Comparison of ENCODE assay signal across 25 mouse cellular contexts in genomic region chr1:37336794-37337193, GRCm38 (mm10). TPM values are rescaled to one million over a fixed set of nuclear protein-coding genes. Genes with fewer than 3 reads are reported as not detected.
A peak's percentile ranks its signal among the peaks of the same experiment; 100 is the strongest.
DNase-seq lines count a peak whose midpoint lies in the region; ATAC-seq and TF ChIP-seq lines count a peak whose summit lies in the region.
"Had no signal": no experiment of that assay in that cellular context is flagged by ENCODE, and none has a peak within 500 bp of the region (broad histone marks: within the 10 kb centered on the region; RNA-seq: fewer than 3 reads in every experiment).

No protein-coding gene starts in this region.

- H3K36me3 ChIP-seq in embryonic facial prominence, embryonic 11.5 days (replicated peaks; ENCODE audit: control insufficient read depth, insufficient read depth, low read depth, low read length), result no peaks in the 10 kb centered on the region
- no peaks in the 10 kb centered on the region for H3K36me3 ChIP-seq in embryonic facial prominence, embryonic 10.5 days (replicated peaks)
- H3K36me3 ChIP-seq in kidney, postnatal 0 days (ENCODE audit: insufficient read depth, low read length), result no peaks in the 10 kb centered on the region
- H3K36me3 ChIP-seq in lung, embryonic 16.5 days (ENCODE audit: control insufficient read depth, insufficient read depth, low read length), result no peaks in the 10 kb centered on the region
- H3K36me3 ChIP-seq: embryonic facial prominence, embryonic 13.5 days; forebrain, embryonic 12.5 days; forebrain, embryonic 15.5 days; G1E; heart, embryonic 10.5 days; heart, embryonic 13.5 days had no signal

- no peaks in the 10 kb centered on the region for H3K27me3 ChIP-seq in cerebellum, adult 2 months (ENCODE audit: control insufficient read depth, insufficient read depth, low read length)
- no peaks in the 10 kb centered on the region for H3K27me3 ChIP-seq in embryonic facial prominence, embryonic 11.5 days (ENCODE audit: control insufficient read depth, insufficient read depth, low read length)
- no peaks in the 10 kb centered on the region for H3K27me3 ChIP-seq in embryonic facial prominence, embryonic 10.5 days (replicated peaks; ENCODE audit: low read depth, poor library complexity, severe bottlenecking)
- no peaks in the 10 kb centered on the region for H3K27me3 ChIP-seq in kidney, postnatal 0 days (ENCODE audit: insufficient read depth, low read length)
- H3K27me3 ChIP-seq in lung, embryonic 16.5 days (ENCODE audit: control insufficient read depth, insufficient read depth, low read depth, low read length), result no peaks in the 10 kb centered on the region
- H3K27me3 ChIP-seq: embryonic facial prominence, embryonic 13.5 days; forebrain, embryonic 12.5 days; forebrain, embryonic 15.5 days; heart, embryonic 13.5 days; Patski had no signal

- peaks cover 54% of the 10 kb centered on the region for H3K4me1 ChIP-seq in cerebellum, adult 2 months (ENCODE audit: control insufficient read depth, insufficient read depth, low read length)
- H3K4me1 ChIP-seq in embryonic facial prominence, embryonic 11.5 days (ENCODE audit: control insufficient read depth, insufficient read depth, low read length), result no peaks in the 10 kb centered on the region
- peaks cover 21% of the 10 kb centered on the region for H3K4me1 ChIP-seq in embryonic facial prominence, embryonic 10.5 days
- H3K4me1 ChIP-seq in kidney, postnatal 0 days (replicated peaks; ENCODE audit: insufficient read depth, low read length), result no peaks in the 10 kb centered on the region
- H3K4me1 ChIP-seq in lung, embryonic 16.5 days (replicated peaks; ENCODE audit: control insufficient read depth, insufficient read depth, low read length), result peaks cover 15% of the 10 kb centered on the region

- no peak overlapping the region for H3K4me3 ChIP-seq in cerebellum, adult 2 months (replicated peaks; ENCODE audit: insufficient read depth, low read depth, low read length)
- no peak overlapping the region for H3K4me3 ChIP-seq in embryonic facial prominence, embryonic 11.5 days (ENCODE audit: low read depth, low read length)
- H3K4me3 ChIP-seq in embryonic facial prominence, embryonic 10.5 days, result no peak overlapping the region
- no peak overlapping the region for H3K4me3 ChIP-seq in kidney, postnatal 0 days (replicated peaks; ENCODE audit: low read depth, low read length)
- H3K4me3 ChIP-seq in lung, embryonic 16.5 days (ENCODE audit: low read length), result no peak overlapping the region
- H3K4me3 ChIP-seq: embryonic facial prominence, embryonic 13.5 days; erythroblast, embryonic 14.5 days; forebrain, embryonic 12.5 days; forebrain, embryonic 15.5 days; heart, adult 2 months; heart, embryonic 10.5 days; heart, embryonic 13.5 days had no signal

- no peaks in the 10 kb centered on the region for H3K9me3 ChIP-seq in embryonic facial prominence, embryonic 11.5 days (replicated peaks; ENCODE audit: control insufficient read depth, low read length)
- H3K9me3 ChIP-seq in embryonic facial prominence, embryonic 10.5 days, result no peaks in the 10 kb centered on the region
- H3K9me3 ChIP-seq in kidney, postnatal 0 days (replicated peaks; ENCODE audit: low read length), result no peaks in the 10 kb centered on the region
- H3K9me3 ChIP-seq in lung, embryonic 16.5 days (ENCODE audit: control insufficient read depth, low read length), result no peaks in the 10 kb centered on the region
- H3K9me3 ChIP-seq: embryonic facial prominence, embryonic 13.5 days; forebrain, embryonic 12.5 days; forebrain, embryonic 15.5 days; G1E; heart, embryonic 10.5 days; heart, embryonic 13.5 days had no signal

- TF ChIP-seq CTCF in cerebellum, adult 2 months (IDR thresholded peaks at IDR 0.05; ENCODE audit: borderline replicate concordance, insufficient read depth, low read depth, low read length), result no peak
- no peak for TF ChIP-seq CTCF in kidney, postnatal 0 days (IDR thresholded peaks at IDR 0.05; ENCODE audit: low read depth)

- DNase-seq in cerebellum, adult 2 months, result no peak
- DNase-seq in cerebellum, adult 8-10 months, result no peak
- DNase-seq in embryonic facial prominence, embryonic 11.5 days (ENCODE audit: low spot score), result peak; percentile 24
- DNase-seq in embryonic facial prominence, embryonic 10.5 days (ENCODE audit: low spot score), result no peak
- peak; percentile 51 for DNase-seq in kidney, postnatal 0 days (ENCODE audit: low spot score)
- no peak for DNase-seq in kidney, postnatal 14 days
- DNase-seq in lung, postnatal 36 days, result no peak
- DNase-seq: adrenal gland, postnatal 10 days; adrenal gland, postnatal 36 days; gastrocnemius, postnatal 25 days; heart, adult 2 months; heart, postnatal 14 days; heart, postnatal 4 days had no signal

- no peak overlapping the region for H3K4me2 ChIP-seq in embryonic facial prominence, embryonic 11.5 days (ENCODE audit: low read depth, low read length)
- H3K4me2 ChIP-seq in kidney, postnatal 0 days (ENCODE audit: low read length), result no peak overlapping the region
- H3K4me2 ChIP-seq in lung, embryonic 16.5 days (ENCODE audit: low read depth, low read length), result no peak overlapping the region
- H3K4me2 ChIP-seq: embryonic facial prominence, embryonic 13.5 days; forebrain, embryonic 12.5 days; forebrain, embryonic 15.5 days; heart, embryonic 13.5 days; hindbrain, embryonic 14.5 days had no signal

- ATAC-seq in embryonic facial prominence, embryonic 11.5 days (replicated peaks; ENCODE audit: insufficient number of reproducible peaks, low FRiP score, low TSS enrichment, low read depth), result no peak
- ATAC-seq in kidney, postnatal 0 days (replicated peaks; ENCODE audit: low FRiP score, low read depth), result no peak
- peak; percentile 82 for ATAC-seq in lung, embryonic 16.5 days (ENCODE audit: low read depth)
- ATAC-seq: forebrain, embryonic 15.5 days; hindbrain, postnatal 0 days; inflammation-experienced regulatory T-cells, adult 6 months; Patski had no signal

- H3K9ac ChIP-seq in embryonic facial prominence, embryonic 11.5 days (replicated peaks; ENCODE audit: low read length), result no peak overlapping the region
- no peak overlapping the region for H3K9ac ChIP-seq in kidney, postnatal 0 days (ENCODE audit: low read depth, low read length)
- no peak overlapping the region for H3K9ac ChIP-seq in lung, embryonic 16.5 days (ENCODE audit: low read length)
- H3K9ac ChIP-seq: embryonic facial prominence, embryonic 13.5 days; forebrain, embryonic 12.5 days; forebrain, embryonic 15.5 days; heart, embryonic 13.5 days; hindbrain, embryonic 14.5 days had no signal

- H3K27ac ChIP-seq in cerebellum, adult 2 months (ENCODE audit: insufficient read depth, low read length), result 0 out of 2 replicates have a peak overlapping the region, but pooled peaks have one; percentile 8
- H3K27ac ChIP-seq in embryonic facial prominence, embryonic 11.5 days (replicated peaks; ENCODE audit: low read depth, low read length), result no peak overlapping the region
- no peak overlapping the region for H3K27ac ChIP-seq in embryonic facial prominence, embryonic 10.5 days (replicated peaks)
- no peak overlapping the region for H3K27ac ChIP-seq in kidney, postnatal 0 days
- peak overlapping the region; percentile 9; the same call in 1 of the 2 replicates for H3K27ac ChIP-seq in lung, embryonic 16.5 days (ENCODE audit: low read length)
- H3K27ac ChIP-seq: embryonic facial prominence, embryonic 13.5 days; forebrain, embryonic 12.5 days; forebrain, embryonic 15.5 days; heart, adult 2 months; heart, embryonic 10.5 days; heart, embryonic 13.5 days; hindbrain, embryonic 14.5 days; hindbrain, postnatal 0 days had no signal

- 61% methylated on average over 2 of the region's 2 CpGs for WGBS in cerebellum, adult 2 months
- 26% methylated on average over 2 of the region's 2 CpGs for WGBS in embryonic facial prominence, embryonic 11.5 days
- 31% methylated on average over 2 of the region's 2 CpGs for WGBS in embryonic facial prominence, embryonic 10.5 days
- WGBS in kidney, postnatal 0 days, result 29% methylated on average over 2 of the region's 2 CpGs
- WGBS in lung, embryonic 16.5 days, result 35% methylated on average over 2 of the region's 2 CpGs

- no peak for TF ChIP-seq POLR2A in cerebellum, adult 2 months (IDR thresholded peaks at IDR 0.05; ENCODE audit: borderline replicate concordance, insufficient read depth, low read length)

RNA-seq across cellular contexts. Expression of gene Inpp4a, which starts 37.1 kb away (rescaled TPM):
- 94.2 and 98.5 TPM in 2 replicates for polyA plus RNA-seq in cerebellum, adult 2 months (2012; rRNA removed)
- 13.8 and 14.3 TPM in 2 replicates for polyA plus RNA-seq in embryonic facial prominence, embryonic 11.5 days (2014; fragmentation: Nextera tagmentation; extraction: Ambion mirVana)
- 12.7 and 13.1 TPM in 2 replicates for polyA plus RNA-seq in embryonic facial prominence, embryonic 10.5 days (2016; fragmentation: Nextera tagmentation; extraction: Ambion mirVana)
- 13.6 and 14.6 TPM in 2 replicates for polyA plus RNA-seq in kidney, postnatal 0 days (2015; fragmentation: Nextera tagmentation; extraction: Ambion mirVana)
- polyA plus RNA-seq in lung, embryonic 16.5 days (2015; fragmentation: Nextera tagmentation; extraction: Ambion mirVana), result 13.3 and 13.9 TPM in 2 replicates

Comparison
In these comparisons a context has a peak if more than half of its experiments do, and no peak if none do; other contexts are left out.
1. DNase-seq: peak in embryonic facial prominence, embryonic 11.5 days (single experiment) and kidney, postnatal 0 days (single experiment); none in cerebellum, adult 2 months (0 of 2), cerebellum, adult 8-10 months (single experiment), embryonic facial prominence, embryonic 10.5 days (single experiment), kidney, postnatal 14 days (single experiment) and lung, postnatal 36 days (single experiment).
2. H3K27ac ChIP-seq: peak in cerebellum, adult 2 months (single experiment) and lung, embryonic 16.5 days (single experiment); none in embryonic facial prominence, embryonic 11.5 days (single experiment), embryonic facial prominence, embryonic 10.5 days (single experiment) and kidney, postnatal 0 days (single experiment).